8 mouse cellular contexts compared by ENCODE assay signal in genomic region chr5:24686176-24686575, GRCm38 (mm10). TPM values are rescaled to one million over a fixed set of nuclear protein-coding genes. Genes with fewer than 3 reads are reported as not detected.
DNase-seq lines count a peak whose midpoint lies in the region; ATAC-seq and TF ChIP-seq lines count a peak whose summit lies in the region.

No protein-coding gene starts in this region.

- H3K36me3 ChIP-seq in hindbrain, embryonic 12.5 days, result peaks cover 14% of the 10 kb centered on the region

- H3K4me1 ChIP-seq in cerebellum, adult 2 months (ENCODE audit: control insufficient read depth, insufficient read depth, low read length), result peaks cover 6% of the 10 kb centered on the region; the same call in 1 of the 2 replicates
- peaks cover 9% of the 10 kb centered on the region; the same call in 1 of the 2 replicates for H3K4me1 ChIP-seq in hindbrain, embryonic 12.5 days

- ATAC-seq in hindbrain, embryonic 12.5 days (ENCODE audit: low FRiP score), result peak; percentile 6; the same call in 1 of the 2 replicates
- ATAC-seq in megakaryocyte progenitor cell, adult 5-6 weeks (replicated peaks; ENCODE audit: poor library complexity), result 0 out of 2 replicates have a peak, but pooled peaks have one; percentile 10

- intact Hi-C loops in left cerebral cortex, postnatal 10 days (cut with DNase I), result no loop called here

- H3K27me3 ChIP-seq in cerebellum, adult 2 months (ENCODE audit: control insufficient read depth, insufficient read depth, low read length), result no peaks in the 10 kb centered on the region
- H3K27me3 ChIP-seq in hindbrain, embryonic 12.5 days, result no peaks in the 10 kb centered on the region

- peak overlapping the region; percentile 22; the same call in 1 of the 2 replicates for H3K27ac ChIP-seq in cerebellum, adult 2 months (ENCODE audit: insufficient read depth, low read length)
- peak overlapping the region; percentile 94 for H3K27ac ChIP-seq in hindbrain, embryonic 12.5 days

- TF ChIP-seq POLR2A in cerebellum, adult 2 months (IDR thresholded peaks at IDR 0.05; ENCODE audit: borderline replicate concordance, insufficient read depth, low read length), result no peak

- under 1% methylated on average over 15 of the region's 15 CpGs for WGBS in cerebellum, adult 2 months
- under 1% methylated on average over 15 of the region's 15 CpGs for WGBS in hindbrain, embryonic 12.5 days

- H3K4me2 ChIP-seq in hindbrain, embryonic 12.5 days (replicated peaks), result peak overlapping the region; percentile 70

- peak overlapping the region; percentile 87 for H3K9ac ChIP-seq in hindbrain, embryonic 12.5 days

- H3K4me3 ChIP-seq in cerebellum, adult 2 months (replicated peaks; ENCODE audit: insufficient read depth, low read depth, low read length), result peak overlapping the region; percentile 91
- peak overlapping the region; percentile 93 for H3K4me3 ChIP-seq in hindbrain, embryonic 12.5 days

- no peaks in the 10 kb centered on the region for H3K9me3 ChIP-seq in hindbrain, embryonic 12.5 days (replicated peaks)

- no peak for DNase-seq in cerebellum, adult 2 months
- no peak for DNase-seq in cerebellum, postnatal 25 days
- peak; percentile 80 for DNase-seq in thymus, postnatal 0 days (ENCODE audit: low spot score)
- DNase-seq in thymus, adult 18-20 months, result no peak
- DNase-seq in adrenal gland, adult 8-10 months, result no peak
- DNase-seq in left cerebral cortex, postnatal 10 days (ENCODE audit: extremely low spot score in 1 of 2, low spot score in 2 of 2), result no peak

- no peak for TF ChIP-seq CTCF in cerebellum, adult 2 months (IDR thresholded peaks at IDR 0.05; ENCODE audit: borderline replicate concordance, insufficient read depth, low read depth, low read length)

RNA-seq across cellular contexts. Expression of gene Nub1, which starts 0.8 kb away (rescaled TPM):
- 79.0 and 80.4 TPM in 2 replicates for polyA plus RNA-seq in cerebellum, adult 2 months (2012; rRNA removed)
- 43.4 and 46.3 TPM in 2 replicates for polyA plus RNA-seq in thymus, postnatal 0 days (2015; fragmentation: Nextera tagmentation; extraction: Ambion mirVana)
- polyA plus RNA-seq in hindbrain, embryonic 12.5 days (2016; fragmentation: Nextera tagmentation; extraction: Ambion mirVana), result 40.3 and 42.3 TPM in 2 replicates
- 21.6 and 26.5 TPM in 2 replicates for total RNA-seq in megakaryocyte progenitor cell, adult 5-6 weeks (2015)
- 33.2 and 40.2 TPM in 2 replicates for total RNA-seq in megakaryocyte progenitor cell, adult 5-6 weeks (2017)
- 10 to 100 TPM; 72.3 to 74.6 (median 73.6) TPM for total RNA-seq in adrenal gland, adult 8-10 months (2022)
- 10 to 100 TPM; 75.3 to 79.3 TPM for total RNA-seq in left cerebral cortex, postnatal 10 days (2021)

RNA-seq across cellular contexts. Expression of gene Wdr86, which starts 44.4 kb away (rescaled TPM):
- polyA plus RNA-seq in cerebellum, adult 2 months (2012; rRNA removed), result 1.5 and 3.6 TPM in 2 replicates
- polyA plus RNA-seq in thymus, postnatal 0 days (2015; fragmentation: Nextera tagmentation; extraction: Ambion mirVana), result 2.0 and 2.4 TPM in 2 replicates
- 17.7 and 21.0 TPM in 2 replicates for polyA plus RNA-seq in hindbrain, embryonic 12.5 days (2016; fragmentation: Nextera tagmentation; extraction: Ambion mirVana)
- 0.07 and 0.64 TPM in 2 replicates for total RNA-seq in megakaryocyte progenitor cell, adult 5-6 weeks (2015)
- total RNA-seq in megakaryocyte progenitor cell, adult 5-6 weeks (2017), result 0.95 TPM in 1 of 2 replicates, not detected in the other
- total RNA-seq in adrenal gland, adult 8-10 months (2022), result 1 to 10 TPM; 2.5 to 3.5 (median 2.7) TPM
- 1 to 10 TPM; 1.1 TPM for total RNA-seq in left cerebral cortex, postnatal 10 days (2021)
